Mouse (Mus musculus) adrenal gland, postnatal 4 days (tissue): ENCODE measurements around the gene Wdr74. TPM values are rescaled to one million over a fixed set of nuclear protein-coding genes. Genes with fewer than 3 reads are reported as not detected.

Experiments used
- DNase-seq, 2 experiments: peaks; one replicate each; pipeline ENCODE4 v3.0.0; 2021 to 2022; ENCODE audit warnings: low spot score in 2 of 2, mixed read lengths in 2 of 2
- long read RNA-seq, 2 experiments: library from polyadenylated mRNA; stranded (forward); transcript quantifications; one replicate each; pipeline ENCODE4 v2.0.0; 2021
- total RNA-seq, 2 experiments: library from RNA; stranded (reverse); gene quantifications; 2 replicates each; pipeline ENCODE4 v1.2.3; 2021

Wdr74 gene
- 10 to 100 TPM; 64.2 to 64.3 TPM for total RNA-seq
- long read RNA-seq, experiment 1, transcript Wdr74-201 (11 exons, 1,204 nt): major isoform, 24 of 37 reads
- long read RNA-seq, experiment 1, partial matches to known transcripts: 3 of 37 reads
- long read RNA-seq, experiment 1, other reads (novel, unspliced or antisense): 8 of 37 reads
- long read RNA-seq, experiment 2, transcript Wdr74-201 (11 exons, 1,204 nt): major isoform, 34 of 43 reads
- long read RNA-seq, experiment 2, partial matches to known transcripts: 3 of 43 reads
- long read RNA-seq, experiment 2, other reads (novel, unspliced or antisense): 5 of 43 reads

DNA sequence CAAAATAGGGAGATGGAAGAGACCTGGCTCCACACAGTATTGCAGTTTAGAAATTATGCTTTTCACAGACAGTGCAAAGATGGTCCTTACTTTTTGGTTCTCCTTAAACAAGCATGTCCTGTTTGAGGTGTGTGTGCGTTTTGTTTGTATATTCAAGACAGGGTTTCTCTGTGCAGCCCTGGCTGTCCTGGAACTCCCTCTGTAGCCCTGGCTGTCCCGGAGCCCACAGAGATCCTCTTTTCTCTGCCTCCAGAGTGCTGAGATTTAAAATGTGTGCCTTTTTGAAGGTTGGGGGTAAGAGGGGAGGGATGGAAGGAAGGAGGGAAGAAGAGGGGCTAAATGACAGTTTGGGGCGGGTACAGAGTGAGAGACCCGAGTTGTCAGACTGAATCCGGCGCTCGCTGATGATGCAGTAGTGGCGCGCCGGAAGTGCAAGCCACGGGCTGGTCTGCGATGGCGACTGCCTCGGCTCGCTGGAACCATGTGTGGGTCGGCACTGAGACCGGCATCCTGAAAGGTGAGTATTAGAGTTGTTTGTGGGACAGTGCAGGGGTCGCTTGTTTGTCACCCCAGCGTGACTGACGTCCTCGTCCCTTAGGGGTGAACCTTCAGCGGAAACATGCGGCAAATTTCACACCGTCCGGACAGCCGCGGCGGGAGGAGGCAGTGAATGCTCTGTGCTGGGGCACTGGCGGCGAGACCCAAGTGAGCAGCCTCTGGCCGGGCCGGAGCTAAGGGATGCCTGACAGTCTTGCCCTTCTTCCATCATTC, at the start of gene Wdr74:
TSS of gene Wdr74 (plus strand) at position 439 of the 771 bp plus-strand sequence.
- peak; percentile 76 to 81 for DNase-seq

DNA sequence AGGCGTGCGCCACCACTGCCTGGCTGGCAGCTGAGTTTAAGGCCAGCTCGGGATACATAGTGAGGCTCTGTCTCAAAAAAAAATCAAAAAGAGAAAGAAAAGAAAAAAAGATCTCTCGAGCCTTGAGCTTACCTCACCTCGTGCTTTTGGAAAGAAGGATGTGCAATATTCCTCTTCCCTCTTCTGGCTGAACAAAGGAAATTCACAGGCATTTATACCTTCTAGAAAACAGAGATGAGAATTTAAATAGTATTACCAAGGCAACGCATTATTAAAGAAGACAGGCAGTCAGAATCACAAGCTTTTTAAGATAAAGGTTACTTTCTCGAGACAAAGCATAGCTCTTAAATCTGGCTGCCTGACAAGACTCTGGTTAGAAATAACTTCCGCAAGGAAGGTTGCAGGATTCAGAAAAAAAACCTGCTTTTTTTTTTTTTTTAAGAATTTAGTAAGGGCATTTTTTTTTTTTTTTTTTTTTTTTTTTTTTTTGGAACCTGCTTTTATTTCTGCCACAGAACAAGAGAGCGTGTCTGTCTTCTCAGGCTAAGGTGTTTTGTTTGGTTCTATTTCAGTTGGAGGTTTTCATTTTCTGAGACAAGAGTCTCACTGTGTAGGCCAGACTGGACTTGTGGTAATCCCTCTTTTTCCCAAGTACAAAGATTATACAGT, 43.6 kb upstream of the Wdr74 start:
- no peak for DNase-seq

DNA sequence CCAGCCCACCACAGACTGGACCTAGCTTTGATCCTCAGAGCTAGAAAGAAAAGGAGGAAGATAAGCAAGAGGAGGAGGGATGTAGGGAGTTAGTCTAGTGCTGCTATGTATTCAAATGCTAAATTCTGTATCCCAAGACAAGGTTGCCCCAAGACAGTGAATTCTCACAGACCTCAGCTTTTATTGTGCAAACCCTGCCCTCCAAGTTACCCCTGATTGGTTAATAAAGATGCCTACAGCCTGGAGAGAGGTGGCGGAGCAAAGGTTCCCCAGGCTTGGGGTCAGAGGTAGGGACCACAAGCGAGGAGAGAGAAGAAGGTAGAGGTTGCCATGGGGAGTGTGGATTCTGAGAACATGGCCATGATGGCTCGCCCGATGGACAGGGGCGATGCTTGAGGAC, 42.9 kb upstream of the Wdr74 start:
- no peak for DNase-seq

DNA sequence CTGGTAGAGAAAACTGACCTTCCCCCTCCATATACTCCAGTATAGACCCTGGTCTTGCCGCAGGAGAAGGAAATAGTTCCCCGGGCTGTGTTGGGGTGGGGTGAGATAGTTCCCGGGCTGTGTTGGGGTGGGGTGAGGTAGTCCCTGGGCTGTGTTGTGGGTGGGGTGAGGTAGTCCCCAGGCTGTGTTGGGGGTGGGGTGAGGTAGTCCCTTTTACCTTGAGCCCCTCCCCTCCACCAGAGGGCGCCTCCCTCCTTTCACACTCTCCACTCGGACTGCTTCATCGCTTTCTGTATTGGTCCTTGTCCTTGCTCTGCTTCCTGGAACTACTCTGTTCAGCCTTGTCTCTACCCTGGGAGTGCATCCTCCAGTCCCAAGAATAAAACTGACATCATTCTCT, 40.3 kb upstream of the Wdr74 start:
- DNase-seq: no peak

DNA sequence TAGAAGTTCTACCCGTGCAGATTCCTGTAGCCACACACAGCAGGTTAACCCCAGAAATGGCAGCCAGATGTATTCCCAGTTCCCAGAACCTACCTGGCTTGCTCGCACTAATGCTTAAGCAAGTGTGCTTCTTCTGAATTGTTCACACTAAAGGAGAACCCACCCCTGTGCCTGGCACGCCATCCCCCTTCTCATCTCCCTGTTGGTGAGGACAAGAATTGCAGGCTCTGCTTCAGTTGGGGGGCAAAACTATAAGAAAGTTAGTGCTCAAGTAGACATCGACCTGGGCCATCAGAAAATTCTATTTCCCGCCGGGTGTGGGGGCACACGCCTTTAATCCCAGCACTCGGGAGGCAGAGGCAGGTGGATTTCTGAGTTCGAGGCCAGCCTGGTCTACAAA, 36.0 kb upstream of the Wdr74 start:
- no peak for DNase-seq

DNA sequence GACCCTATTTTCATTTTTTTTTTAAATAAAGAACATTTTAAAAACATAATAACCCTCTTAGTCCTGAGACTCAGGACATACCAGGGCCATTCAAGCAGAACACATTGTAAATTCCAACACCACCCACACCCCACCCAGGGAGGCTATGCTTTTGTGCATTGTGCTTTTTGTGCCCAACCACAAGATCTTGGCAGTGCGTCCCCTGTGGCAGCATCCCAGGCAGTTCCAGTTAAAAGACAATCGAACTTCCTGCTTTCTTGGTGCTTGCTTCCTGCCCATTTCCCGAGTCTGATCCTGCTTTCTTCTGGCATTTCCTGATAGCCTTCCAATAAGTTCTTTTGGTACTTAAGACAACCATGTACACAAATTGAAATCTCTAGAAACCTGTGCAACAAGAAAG, 33.2 kb upstream of the Wdr74 start:
- no peak for DNase-seq

DNA sequence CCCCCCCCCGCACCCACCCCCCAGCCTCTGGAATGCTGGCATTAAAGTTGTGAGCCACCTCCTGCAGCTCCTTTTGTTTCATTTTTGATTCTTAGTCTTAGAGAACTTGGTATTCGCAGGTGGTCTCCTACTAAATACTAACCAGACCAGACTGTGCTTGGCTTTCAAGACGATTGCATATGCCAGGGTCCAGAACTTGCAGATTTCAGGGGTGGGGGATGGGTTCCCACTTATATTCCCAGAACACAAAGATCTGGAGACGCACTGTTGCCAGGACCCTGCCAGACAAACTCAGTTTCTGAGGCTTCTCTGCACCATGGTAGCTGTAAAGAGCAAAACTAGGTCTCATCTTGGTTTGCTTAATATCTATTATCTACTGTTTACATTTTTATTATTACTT, 32.1 kb upstream of the Wdr74 start:
- DNase-seq: no peak

DNA sequence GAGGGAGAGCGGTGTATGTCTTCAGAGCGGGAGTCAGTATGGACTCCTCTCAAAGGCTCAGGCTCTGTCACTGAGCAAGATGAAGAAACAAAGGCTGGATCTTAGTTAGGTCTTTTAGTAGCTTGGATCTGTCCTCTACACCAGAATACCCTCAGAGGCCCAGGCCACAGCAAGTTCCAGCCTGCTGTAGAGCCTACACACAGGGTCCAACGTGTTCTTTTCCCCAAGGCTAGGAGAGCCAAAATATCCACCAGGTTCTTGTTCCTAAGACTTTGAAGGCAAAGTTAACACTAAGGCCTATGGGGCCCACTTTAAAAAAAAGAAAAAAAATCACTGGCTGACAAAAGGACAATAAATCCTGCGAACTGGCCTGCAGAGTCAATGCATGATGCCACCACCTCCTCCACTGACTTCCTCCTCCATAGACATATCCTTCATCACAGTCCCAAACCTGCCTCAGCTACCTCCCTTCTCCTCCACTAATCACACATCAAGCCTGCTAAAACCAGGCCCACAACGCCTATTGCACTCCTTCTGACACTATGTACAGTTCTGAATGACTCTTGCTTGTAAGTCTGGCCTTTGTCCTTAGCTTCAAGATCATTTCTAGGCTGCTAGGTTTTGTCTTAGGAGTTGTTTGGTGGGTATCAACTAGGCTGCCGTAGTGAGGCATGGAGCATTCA, 30.5 kb upstream of the Wdr74 start:
- DNase-seq: no peak

DNA sequence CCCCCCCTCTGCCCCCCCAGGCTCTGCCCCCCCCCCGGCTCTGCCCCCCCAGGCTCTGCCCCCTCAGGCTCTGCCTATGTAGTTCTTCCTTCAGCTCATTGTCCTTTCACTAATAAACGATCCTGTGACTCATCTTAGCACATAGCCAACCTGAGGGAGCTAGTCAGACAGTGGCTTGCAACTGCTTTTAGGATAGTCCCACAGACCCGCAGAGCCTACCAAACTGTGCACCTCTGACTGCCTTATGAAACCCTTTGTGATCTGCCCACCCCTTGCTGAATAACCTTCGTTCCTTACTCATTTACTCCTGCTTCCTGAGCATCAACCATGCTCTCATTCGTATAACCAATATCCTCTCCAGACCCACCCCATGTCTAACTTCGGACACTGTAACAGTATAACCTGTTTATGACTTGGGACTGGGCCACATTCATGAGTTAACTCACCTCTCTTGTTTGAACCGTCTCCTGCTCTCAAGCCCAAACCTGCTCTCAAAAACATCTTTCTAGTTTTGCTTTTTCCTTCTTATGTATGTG, 29.4 kb upstream of the Wdr74 start:
- DNase-seq: no peak

DNA sequence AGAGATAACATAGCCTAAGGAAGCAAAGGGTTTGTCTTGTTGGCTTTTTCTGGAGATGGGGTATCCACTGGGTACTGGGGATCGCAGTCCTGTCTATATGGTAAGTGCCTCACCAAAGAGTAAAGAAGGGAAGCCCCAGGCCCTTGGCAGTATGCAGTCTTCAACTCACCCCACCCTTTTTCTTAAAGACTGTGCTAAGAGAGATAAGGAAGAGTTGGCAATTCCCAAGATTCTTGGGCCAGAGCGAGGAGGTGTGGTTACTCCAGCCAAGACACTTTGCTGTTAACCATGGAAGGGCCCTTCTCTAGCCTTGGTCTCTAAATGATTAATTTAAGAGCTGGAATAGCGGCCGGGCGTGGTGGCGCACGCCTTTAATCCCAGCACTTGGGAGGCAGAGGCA, 28.7 kb upstream of the Wdr74 start:
- DNase-seq: no peak

DNA sequence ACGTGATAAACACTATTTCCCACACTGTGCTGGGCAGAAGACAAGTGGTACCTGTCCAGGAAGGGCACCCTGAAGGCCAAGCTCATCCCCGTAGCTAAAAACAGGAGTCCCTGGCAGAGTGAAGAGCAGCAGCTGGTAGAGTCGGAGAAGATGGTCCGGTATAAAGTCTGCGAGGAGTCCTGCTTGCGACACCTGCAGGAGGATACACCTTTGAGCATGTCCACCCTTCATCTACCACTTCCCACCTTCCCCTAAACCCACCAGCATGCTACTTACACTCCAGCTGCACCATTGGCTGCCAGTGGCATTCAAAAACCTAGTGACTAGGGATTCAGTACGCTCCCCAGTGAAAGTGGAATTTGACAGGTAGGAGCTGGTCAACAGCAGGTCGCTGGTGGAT, 26.7 kb upstream of the Wdr74 start:
- DNase-seq: no peak

DNA sequence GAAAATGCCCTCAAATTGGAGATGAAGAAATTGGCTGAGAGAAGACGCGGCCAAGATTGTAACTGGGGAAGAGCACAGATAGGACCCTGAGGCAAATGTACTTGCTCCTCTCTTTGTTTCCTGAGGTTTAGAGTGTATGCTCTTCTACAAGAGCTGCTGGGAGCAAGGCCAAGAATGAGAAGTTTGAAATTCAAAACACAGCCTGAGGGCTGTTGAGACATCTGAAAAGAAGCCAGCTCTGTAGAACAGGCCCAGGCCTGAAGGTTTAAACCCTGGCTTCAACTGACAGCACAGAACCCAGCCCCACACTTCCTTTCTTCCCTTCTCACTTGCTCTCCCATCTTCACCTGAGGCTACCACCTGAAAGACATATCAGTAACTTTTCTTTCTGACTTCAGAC, 25.6 kb upstream of the Wdr74 start:
- no peak for DNase-seq

DNA sequence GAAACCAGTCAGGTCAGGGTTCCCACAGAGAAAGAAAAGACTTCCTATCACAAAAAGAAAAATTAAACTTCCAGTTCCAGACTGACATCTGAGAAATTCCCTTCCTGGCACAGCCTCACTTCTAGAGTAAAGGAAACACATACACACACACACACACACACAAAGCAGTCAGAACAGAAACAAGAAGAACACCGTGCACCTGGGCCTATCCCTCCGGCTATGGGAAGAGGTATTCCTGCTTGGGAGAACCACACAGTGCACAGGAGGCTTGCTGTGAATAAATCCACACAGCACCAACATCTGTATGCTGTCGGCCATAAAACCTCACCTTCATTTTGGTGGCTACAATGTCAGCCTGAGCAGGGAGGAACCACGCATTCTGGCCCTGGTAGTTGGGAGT, 24.1 kb upstream of the Wdr74 start:
- no peak for DNase-seq

DNA sequence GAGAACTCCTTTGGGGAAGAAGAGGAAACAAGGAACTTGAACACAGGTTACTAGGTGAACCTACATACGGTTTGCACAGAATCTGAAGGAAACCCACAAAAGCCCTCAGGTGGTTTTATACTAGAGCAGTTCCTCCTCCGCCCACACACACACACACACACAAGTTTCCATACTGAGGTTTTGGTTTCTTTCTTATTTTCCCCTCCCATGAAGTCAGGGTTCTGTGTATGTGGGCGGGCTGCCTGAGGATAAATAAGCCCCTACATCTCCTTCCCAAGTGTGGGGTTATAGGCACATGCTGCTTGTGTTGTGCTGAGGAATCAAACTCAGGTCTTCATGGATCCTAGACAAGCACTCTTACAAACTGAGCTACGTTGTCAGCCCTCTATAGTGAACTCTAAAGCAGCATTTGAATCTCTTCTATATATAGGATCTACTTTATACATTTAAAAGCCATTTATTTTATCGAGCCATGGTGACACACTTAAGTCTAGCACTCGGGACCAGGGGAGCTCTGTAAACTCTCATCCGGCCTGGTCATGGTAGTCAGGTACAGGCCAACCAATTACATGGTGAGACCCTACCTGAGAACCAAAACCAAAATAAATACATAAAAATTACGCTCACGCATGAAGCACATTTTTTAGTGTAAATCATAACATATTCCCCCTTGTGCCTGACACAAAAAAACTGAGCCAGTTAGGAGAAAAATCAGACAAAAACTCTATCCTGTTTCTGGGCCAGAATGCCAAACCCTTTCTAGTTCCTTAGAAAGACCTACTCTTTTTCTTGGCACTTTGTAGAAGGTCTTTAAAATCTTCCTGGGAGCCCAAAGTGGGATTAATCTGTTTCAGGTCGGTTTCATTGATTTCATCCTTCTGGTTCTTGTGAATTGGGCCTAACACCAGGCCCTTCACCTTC, 23.4 kb upstream of the Wdr74 start:
- DNase-seq: no peak

DNA sequence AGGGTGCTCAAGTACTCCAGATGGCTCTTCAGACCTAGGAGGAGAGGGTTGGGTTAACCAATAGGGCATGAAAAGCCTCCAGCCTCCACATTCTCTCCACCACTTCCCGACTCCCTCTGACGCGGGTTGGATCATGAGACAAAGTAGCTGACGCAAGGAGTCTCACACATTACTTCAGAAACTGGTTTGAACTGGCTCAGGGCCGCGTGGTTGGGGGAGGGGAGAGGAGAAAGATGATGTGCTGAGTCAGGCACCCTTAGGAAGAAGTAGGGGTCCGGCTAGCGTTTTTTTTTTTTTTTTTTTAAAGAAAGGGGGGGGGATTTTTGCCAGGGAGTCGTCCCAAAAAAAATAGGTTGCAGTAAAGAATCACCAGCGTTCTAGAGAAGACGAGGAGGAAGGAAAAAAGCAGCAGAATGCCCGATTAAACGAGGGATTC, 22.7 kb upstream of the Wdr74 start:
- DNase-seq: peak; percentile 46 to 50

DNA sequence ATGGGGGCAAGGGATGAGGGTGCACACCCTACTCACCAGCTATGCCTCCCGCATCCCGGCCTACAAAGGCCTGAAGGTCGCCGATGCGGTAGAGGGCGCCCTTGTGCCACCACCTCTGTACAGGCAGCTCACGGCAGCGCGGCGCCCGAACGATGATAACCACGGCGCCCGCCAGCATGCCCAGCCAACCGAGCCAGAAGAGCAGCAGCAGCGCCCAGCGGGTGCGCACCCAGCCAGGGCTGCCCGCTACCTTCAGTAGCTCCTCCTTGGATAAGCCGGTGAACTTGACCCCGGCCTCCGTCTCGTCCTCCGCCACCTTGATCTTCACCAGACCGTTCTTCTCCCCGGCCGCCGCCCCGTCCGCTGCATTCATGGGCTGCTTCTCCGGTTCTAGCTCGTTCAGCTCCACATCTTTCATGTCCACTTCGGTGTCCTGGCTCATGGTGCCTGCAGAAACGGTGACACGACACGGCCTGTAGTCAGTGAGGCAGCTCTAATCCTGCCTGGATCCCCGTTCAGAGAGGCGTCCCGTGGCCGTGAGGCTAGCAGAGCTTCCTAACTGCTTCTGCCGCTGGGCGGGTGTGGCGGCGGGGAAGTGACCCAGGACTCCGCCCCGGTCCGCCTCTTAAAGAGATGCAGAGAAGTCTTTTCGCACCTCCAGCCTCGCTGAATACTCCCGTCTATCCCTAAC, 22.2 kb upstream of the Wdr74 start:
- peak; percentile 72 to 88 for DNase-seq

DNA sequence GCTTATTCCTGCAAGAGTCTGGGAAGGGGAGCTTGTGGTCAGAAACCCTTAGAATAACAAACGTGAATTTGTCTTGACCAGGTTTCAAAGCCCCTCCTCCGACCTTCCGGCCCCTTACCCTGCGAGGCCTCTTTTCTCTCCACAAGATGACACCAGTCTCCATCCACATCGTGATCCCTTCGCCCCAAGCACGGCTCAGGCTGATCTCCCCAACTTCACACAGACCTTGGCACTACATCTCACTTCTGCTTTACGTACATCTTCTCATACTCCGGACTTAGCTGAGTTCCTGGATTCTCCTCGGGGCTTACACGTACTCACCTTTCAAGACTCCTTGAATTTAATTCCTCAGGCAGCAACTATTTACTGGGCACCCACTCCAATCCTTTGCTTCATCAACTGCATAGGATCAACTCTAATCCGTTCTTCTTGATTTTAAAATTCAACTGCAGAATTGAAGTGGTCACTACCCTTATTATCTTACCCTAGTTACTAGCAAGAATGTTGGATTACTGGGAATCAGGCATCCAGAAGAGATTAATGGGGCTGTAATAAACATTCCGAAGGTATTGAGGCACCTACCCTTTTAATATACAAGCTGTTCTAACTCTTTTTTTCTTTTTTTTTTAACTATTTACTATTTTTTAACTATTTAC, 21.5 kb upstream of the Wdr74 start:
- no peak for DNase-seq

DNA sequence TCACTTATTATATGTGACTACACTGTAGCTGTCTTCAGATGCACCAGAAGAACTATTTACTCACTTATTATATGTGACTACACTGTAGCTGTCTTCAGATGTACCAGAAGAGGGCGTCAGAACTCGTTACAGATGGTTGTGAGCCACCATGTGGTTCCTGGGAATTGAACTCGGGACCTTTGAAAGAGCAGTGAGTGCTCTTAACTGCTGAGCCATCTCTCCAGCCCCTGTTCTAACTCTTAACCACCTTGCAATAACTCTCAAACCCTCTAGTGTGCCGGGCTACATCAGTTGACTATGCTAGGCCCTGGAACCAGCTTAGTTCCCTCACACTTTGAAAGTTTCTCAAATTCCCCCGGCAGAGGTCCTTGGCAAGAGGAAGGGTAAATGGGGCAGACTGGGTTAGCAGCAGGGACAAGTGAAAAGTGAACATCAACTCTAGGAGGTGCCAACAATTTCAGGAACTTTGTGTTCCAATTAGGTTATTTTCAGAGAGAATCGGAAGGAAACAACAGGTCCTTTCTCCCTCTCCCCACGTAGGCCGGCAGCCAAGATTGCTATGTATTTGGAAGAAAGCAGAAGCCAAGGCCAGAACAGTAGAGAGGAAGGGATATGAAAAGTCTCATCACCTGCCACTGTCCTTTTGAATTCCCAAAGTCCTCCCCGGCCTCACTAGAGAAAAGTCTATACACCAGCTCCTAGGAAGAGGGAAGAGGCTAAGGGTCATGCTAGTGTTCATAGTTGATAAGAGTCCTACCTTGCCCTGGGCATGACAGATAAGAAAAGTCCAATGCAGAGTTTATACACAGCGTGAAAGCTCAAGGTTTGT, 20.8 kb upstream of the Wdr74 start:
- no peak for DNase-seq
